Mouse (Mus musculus) intestine, embryonic 15.5 days (tissue): ENCODE results near the gene Zdhhc6. TPM values are rescaled to one million over a fixed set of nuclear protein-coding genes. Genes with fewer than 3 reads are reported as not detected.

Experiments
- ATAC-seq: fragments of 200-750 bp; cut with Nextera tagmentation; 2 replicates; pipeline ENCODE4 v1.8.0; 2017; ENCODE audit warnings: moderate TSS enrichment, moderate library complexity
- H3K27ac ChIP-seq: fragments of 300-500 bp; sonication (generic); 2 replicates; pipeline ENCODE4 v1.5.1; 2015; ENCODE audit warnings: mild to moderate bottlenecking, inconsistent platforms
- H3K27me3 ChIP-seq: fragments of 300-500 bp; sonication (generic); replicated peaks from 2 replicates; pipeline ENCODE4 v1.6.1; 2015; ENCODE audit warnings: inconsistent platforms
- H3K36me3 ChIP-seq: fragments of 300-500 bp; sonication (generic); 2 replicates; pipeline ENCODE4 v1.6.1; 2015; ENCODE audit warnings: inconsistent platforms
- H3K4me1 ChIP-seq: fragments of 300-500 bp; sonication (generic); replicated peaks from 2 replicates; pipeline ENCODE4 v1.6.1; 2015; ENCODE audit warnings: inconsistent platforms
- H3K4me2 ChIP-seq: fragments of 300-500 bp; sonication (generic); replicated peaks from 2 replicates; pipeline ENCODE4 v1.6.1; 2015; ENCODE audit warnings: mild to moderate bottlenecking, inconsistent platforms
- H3K4me3 ChIP-seq: fragments of 300-500 bp; sonication (generic); replicated peaks from 2 replicates; pipeline ENCODE4 v1.5.1; 2015; ENCODE audit warnings: inconsistent platforms
- H3K9ac ChIP-seq: fragments of 300-500 bp; sonication (generic); 2 replicates; pipeline ENCODE4 v1.6.1; 2015; ENCODE audit warnings: inconsistent platforms
- H3K9me3 ChIP-seq: fragments of 300-500 bp; sonication (generic); 2 replicates; pipeline ENCODE4 v1.6.1; 2016; ENCODE audit warnings: inconsistent platforms
- WGBS: fragments of 180-500 bp; shearing (Covaris S2); methylation state at CpG from one replicate; pipeline ENCODE4 v1.1.7; 2015; 5-methylcytosine and 5-hydroxymethylcytosine counted together
- polyA plus RNA-seq: library from polyadenylated mRNA; unstranded; fragments of >200 nt; fragmentation: Nextera tagmentation; extraction: Ambion mirVana; gene quantifications from 2 replicates; pipeline ENCODE4 v1.2.1, GENCODE M21; 2015

Zdhhc6 gene
- polyA plus RNA-seq = 94.9 and 98.7 TPM in 2 replicates

GRCm38 (mm10) chr19:55315452-55316108, at the start of gene Zdhhc6:
Zdhhc6 (minus strand) TSS chr19:55316032.
- peak within 1 kb of the TSS; percentile 94 for H3K4me3 ChIP-seq
- H3K4me1 ChIP-seq = peaks cover 18% of the 10 kb centered on the region
- H3K27ac ChIP-seq = peak within 1 kb of the TSS; percentile 88
- peaks cover 3% of the 10 kb centered on the region for H3K36me3 ChIP-seq
- WGBS = under 1% methylated on average over 60 of the region's 60 CpGs
- peak within 1 kb of the TSS; percentile 88 for H3K4me2 ChIP-seq
- ATAC-seq = peak; percentile 80
- no peaks in the 10 kb centered on the region for H3K27me3 ChIP-seq
- H3K9me3 ChIP-seq = no peaks in the 10 kb centered on the region
- H3K9ac ChIP-seq = peak within 1 kb of the TSS; percentile 86

DNA sequence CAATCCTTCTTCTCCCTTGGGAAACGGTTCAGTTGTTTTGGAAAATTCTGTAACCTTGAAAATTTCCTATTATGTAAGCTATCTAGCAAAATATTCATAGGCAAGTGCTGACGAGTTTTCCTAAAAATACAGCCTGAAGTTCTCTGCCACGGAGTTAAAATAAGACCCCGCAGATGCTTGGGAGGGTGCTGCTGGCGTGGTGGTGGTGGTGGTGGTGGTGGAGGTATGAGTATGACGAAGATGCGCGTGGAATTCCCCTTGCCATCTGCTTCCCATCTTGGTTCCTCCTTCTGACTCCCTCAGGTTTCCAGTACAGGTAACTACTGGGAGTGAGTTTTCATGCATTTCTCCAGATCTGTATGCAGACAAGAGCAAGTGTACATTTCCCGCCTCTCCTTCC, 46.8 kb upstream of the Zdhhc6 start:
- no peaks in the 10 kb centered on the region for H3K36me3 ChIP-seq
- H3K9me3 ChIP-seq = no peaks in the 10 kb centered on the region
- no peaks in the 10 kb centered on the region for H3K27me3 ChIP-seq
- whole genome bisulfite sequencing = 93% methylated on average over 9 of the region's 9 CpGs
- no peak overlapping the region for H3K4me3 ChIP-seq
- H3K4me1 ChIP-seq = 0 out of 2 replicates have a peak, but pooled peaks cover 2% of the 10 kb centered on the region
- no peak overlapping the region for H3K4me2 ChIP-seq
- no peak for ATAC-seq
- H3K9ac ChIP-seq = no peak overlapping the region
- no peak overlapping the region for H3K27ac ChIP-seq

DNA sequence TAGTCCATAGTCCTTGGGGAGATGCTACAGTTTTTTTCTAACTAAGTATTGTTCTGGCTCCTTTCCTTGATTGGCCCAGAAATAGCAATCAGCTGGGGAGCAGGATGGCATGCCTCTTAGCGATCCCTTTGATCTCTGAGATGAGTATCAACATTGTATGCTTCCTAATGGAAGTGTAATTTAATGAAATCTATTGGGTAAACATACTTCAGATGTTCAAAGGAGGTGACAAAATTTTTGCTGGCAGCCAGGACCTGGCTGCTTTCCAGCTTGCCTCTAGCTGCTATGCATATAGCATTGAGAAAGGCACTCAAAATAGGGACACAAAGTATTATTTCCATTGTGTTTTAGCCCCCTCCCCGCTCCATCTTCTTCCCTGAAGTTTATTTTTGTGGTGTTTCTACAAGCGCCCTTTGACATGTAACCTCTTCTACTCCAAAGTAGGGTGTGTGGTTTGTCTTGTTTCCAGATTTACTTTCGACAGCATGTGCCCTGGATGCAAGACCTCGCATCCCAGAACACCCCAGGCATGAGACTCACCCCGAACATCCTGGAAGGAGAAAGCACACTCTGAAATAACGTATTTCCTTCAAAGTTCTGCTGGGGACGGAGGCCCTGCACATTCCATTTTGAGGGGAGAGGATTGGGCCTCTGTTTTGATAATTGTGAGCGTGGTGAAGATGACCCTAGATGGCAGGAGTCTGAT, 35.0 kb upstream of the Zdhhc6 start:
- Histone ChIP-seq H3K9me3 (no peaks in the 10 kb centered on the region), H3K4me3 (no peak overlapping the region), H3K4me1 (no peaks in the 10 kb centered on the region), H3K4me2 (no peak overlapping the region), H3K36me3 (no peaks in the 10 kb centered on the region), H3K9ac (no peak overlapping the region), H3K27me3 (no peaks in the 10 kb centered on the region), H3K27ac (no peak overlapping the region)
- no peak for ATAC-seq
- 71% methylated on average over 9 of the region's 9 CpGs for WGBS

DNA sequence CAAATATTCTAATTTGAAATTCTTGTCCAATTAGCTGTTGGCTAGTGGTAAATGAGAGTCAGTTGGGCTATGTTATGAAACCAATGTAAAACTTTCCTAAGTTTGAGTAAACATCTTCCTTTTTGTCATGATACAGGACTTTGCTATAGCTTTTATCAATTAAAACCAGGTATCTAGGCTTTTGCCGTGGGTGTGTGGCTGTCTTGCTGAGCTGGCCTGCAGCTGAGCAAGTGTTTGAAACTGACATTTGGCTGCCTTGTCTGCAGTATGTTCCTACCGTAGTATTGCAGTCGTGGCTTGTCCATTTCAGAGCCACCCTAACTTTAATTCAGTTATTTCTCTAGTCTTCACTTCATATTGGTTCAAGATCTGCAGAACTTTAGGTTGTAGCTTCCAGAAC, 32.4 kb upstream of the Zdhhc6 start:
- WGBS = 92% methylated on average over 3 of the region's 3 CpGs
- H3K4me1 ChIP-seq = no peaks in the 10 kb centered on the region
- H3K9me3 ChIP-seq = no peaks in the 10 kb centered on the region
- no peak overlapping the region for H3K27ac ChIP-seq
- no peaks in the 10 kb centered on the region for H3K27me3 ChIP-seq
- H3K4me2 ChIP-seq = no peak overlapping the region
- no peak for ATAC-seq
- no peak overlapping the region for H3K4me3 ChIP-seq
- no peak overlapping the region for H3K9ac ChIP-seq
- no peaks in the 10 kb centered on the region for H3K36me3 ChIP-seq

DNA sequence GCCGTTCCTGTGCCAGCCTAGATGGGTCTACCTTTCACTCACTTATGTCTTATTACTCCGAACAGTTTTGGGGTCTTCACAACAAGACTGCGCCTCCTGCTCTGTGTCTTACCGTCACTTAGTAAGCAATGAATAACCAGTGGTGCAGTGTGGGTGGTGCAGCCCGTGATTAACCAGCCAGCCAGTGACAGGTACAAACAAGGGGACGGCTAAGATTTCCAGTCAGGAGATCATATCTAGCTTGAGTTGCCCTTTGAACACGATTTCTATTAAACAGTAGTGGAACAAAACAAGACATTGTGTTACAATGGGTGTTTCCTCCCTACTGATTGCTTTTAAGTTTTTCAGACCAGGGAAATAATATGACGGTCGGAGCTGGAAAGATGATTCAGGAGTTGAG, 27.4 kb upstream of the Zdhhc6 start:
- ATAC-seq = peak; percentile 53; the same call in 1 of the 2 replicates
- H3K4me2 ChIP-seq = no peak overlapping the region
- 70% methylated on average over 9 of the region's 9 CpGs for WGBS

GRCm38 (mm10) chr19:55342423-55342822, 26.6 kb upstream of the Zdhhc6 start:
- Histone ChIP-seq H3K27ac (no peak overlapping the region), H3K9ac (no peak overlapping the region), H3K4me2 (no peak overlapping the region), H3K27me3 (no peaks in the 10 kb centered on the region), H3K4me3 (no peak overlapping the region), H3K4me1 (no peaks in the 10 kb centered on the region), H3K9me3 (no peaks in the 10 kb centered on the region), H3K36me3 (no peaks in the 10 kb centered on the region)
- WGBS = 86% methylated on average over 7 of the region's 7 CpGs
- no peak for ATAC-seq

More for the DNA sequence above, 27.4 kb upstream of the Zdhhc6 start:
- Histone ChIP-seq H3K36me3 (no peaks in the 10 kb centered on the region), H3K4me1 (no peaks in the 10 kb centered on the region), H3K9ac (no peak overlapping the region), H3K9me3 (no peaks in the 10 kb centered on the region), H3K27ac (no peak overlapping the region), H3K4me3 (no peak overlapping the region), H3K27me3 (no peaks in the 10 kb centered on the region)

- Histone ChIP-seq H3K27me3 (no peaks in the 10 kb centered on the region), H3K9me3 (no peaks in the 10 kb centered on the region), H3K27ac (no peak overlapping the region), H3K9ac (no peak overlapping the region), H3K4me3 (no peak overlapping the region), H3K4me2 (no peak overlapping the region), H3K36me3 (no peaks in the 10 kb centered on the region), H3K4me1 (no peaks in the 10 kb centered on the region)
- no peak for ATAC-seq
- 75% methylated on average over 3 of the region's 3 CpGs for WGBS
These were observed 25.5 kb upstream of the Zdhhc6 start for GRCm38 (mm10) chr19:55341377-55341776.

DNA sequence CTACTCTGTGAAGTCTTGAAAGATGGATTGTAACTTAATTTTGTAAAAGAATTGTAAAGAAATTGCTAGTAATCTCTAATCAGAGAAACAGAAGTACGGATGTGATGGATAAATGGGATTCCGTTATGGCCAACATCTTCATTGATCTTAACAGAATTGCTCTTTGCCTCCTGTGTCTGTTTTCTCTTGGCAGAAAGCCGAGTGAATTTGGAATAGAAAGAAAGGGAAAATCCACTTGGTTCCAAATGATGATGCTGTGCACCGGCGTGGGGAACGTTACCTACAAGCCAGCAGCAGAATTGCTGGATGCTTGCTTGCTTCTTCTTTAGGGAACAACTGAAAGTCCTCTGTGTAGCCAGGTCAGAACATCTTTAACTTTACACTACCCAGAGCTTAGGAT, 24.7 kb upstream of the Zdhhc6 start:
- no peak for ATAC-seq
- Histone ChIP-seq H3K4me1 (no peaks in the 10 kb centered on the region), H3K4me3 (no peak overlapping the region), H3K27me3 (no peaks in the 10 kb centered on the region), H3K27ac (no peak overlapping the region), H3K9ac (no peak overlapping the region), H3K9me3 (no peaks in the 10 kb centered on the region), H3K4me2 (no peak overlapping the region), H3K36me3 (no peaks in the 10 kb centered on the region)
- 92% methylated on average over 6 of the region's 6 CpGs for WGBS

- 76% methylated on average over 10 of the region's 10 CpGs for WGBS
- ATAC-seq = no peak
- Histone ChIP-seq H3K4me3 (no peak overlapping the region), H3K9me3 (no peaks in the 10 kb centered on the region), H3K36me3 (no peaks in the 10 kb centered on the region), H3K27me3 (no peaks in the 10 kb centered on the region), H3K4me2 (no peak overlapping the region), H3K9ac (no peak overlapping the region), H3K27ac (no peak overlapping the region), H3K4me1 (no peaks in the 10 kb centered on the region)
These were observed 21.8 kb upstream of the Zdhhc6 start for GRCm38 (mm10) chr19:55337664-55338063.

- 75% methylated on average over 9 of the region's 9 CpGs for WGBS
- ATAC-seq = no peak
- no peak overlapping the region for H3K4me2 ChIP-seq
These were observed 21.2 kb upstream of the Zdhhc6 start for GRCm38 (mm10) chr19:55337066-55337465.

DNA sequence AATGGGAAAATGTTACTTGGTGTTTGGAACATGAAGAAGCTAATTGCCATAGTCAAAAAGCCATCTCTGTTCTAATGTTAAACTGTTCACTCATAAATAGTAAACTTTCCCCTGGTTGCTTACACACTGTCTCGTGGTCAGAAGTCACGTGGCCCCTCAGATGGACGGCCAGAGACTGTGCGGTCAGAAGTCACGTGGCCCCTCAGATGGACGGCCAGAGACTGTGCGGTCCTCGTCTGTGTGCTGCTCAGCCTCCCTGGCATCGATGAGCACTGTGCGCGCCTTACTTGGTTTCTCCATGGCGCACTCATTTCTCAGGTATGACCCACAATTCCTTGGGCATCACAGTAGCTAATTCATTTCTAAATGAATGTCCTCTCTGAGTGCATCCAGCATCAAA, 20.6 kb upstream of the Zdhhc6 start:
- 81% methylated on average over 12 of the region's 12 CpGs for WGBS
- Histone ChIP-seq H3K9me3 (no peaks in the 10 kb centered on the region), H3K4me3 (no peak overlapping the region), H3K27me3 (no peaks in the 10 kb centered on the region), H3K9ac (no peak overlapping the region), H3K4me1 (no peaks in the 10 kb centered on the region), H3K27ac (no peak overlapping the region), H3K4me2 (no peak overlapping the region), H3K36me3 (no peaks in the 10 kb centered on the region)
- ATAC-seq = no peak

More at GRCm38 (mm10) chr19:55337066-55337465, 21.2 kb upstream of the Zdhhc6 start:
- Histone ChIP-seq H3K4me1 (no peaks in the 10 kb centered on the region), H3K9ac (no peak overlapping the region), H3K27me3 (no peaks in the 10 kb centered on the region), H3K36me3 (no peaks in the 10 kb centered on the region), H3K27ac (no peak overlapping the region), H3K9me3 (no peaks in the 10 kb centered on the region), H3K4me3 (no peak overlapping the region)

DNA sequence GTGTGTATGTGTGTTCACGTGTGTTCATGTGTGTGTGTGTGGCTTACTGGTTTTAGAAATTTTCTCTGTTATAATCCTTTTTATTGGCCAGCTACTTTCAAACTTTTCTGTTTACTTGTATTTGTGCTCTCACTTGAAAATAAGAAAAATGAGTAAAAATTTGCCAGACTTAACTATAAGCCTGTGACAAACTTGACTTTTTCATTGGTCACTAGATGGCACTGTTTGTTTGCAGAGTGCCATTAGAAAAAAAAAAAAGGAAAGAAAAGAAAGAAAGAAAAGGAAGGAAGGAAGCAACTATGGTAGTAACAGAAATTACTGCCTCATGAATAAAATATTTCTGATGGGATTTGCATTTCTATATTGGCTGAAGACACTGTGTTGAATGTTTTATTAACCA, 20.0 kb upstream of the Zdhhc6 start:
- Histone ChIP-seq H3K27me3 (no peaks in the 10 kb centered on the region), H3K27ac (no peak overlapping the region), H3K4me1 (no peaks in the 10 kb centered on the region), H3K9me3 (no peaks in the 10 kb centered on the region), H3K9ac (no peak overlapping the region), H3K36me3 (no peaks in the 10 kb centered on the region), H3K4me3 (no peak overlapping the region), H3K4me2 (no peak overlapping the region)
- ATAC-seq = no peak
- 93% methylated on average over 1 of the region's 1 CpGs for WGBS
